Mouse (Mus musculus): ENCODE results near the gene Srarp. TPM values are rescaled to one million over a fixed set of nuclear protein-coding genes. Genes with fewer than 3 reads are reported as not detected.

The Srarp gene
- polyA plus RNA-seq, 1 experiment from 2014 or later: not detected

DNA sequence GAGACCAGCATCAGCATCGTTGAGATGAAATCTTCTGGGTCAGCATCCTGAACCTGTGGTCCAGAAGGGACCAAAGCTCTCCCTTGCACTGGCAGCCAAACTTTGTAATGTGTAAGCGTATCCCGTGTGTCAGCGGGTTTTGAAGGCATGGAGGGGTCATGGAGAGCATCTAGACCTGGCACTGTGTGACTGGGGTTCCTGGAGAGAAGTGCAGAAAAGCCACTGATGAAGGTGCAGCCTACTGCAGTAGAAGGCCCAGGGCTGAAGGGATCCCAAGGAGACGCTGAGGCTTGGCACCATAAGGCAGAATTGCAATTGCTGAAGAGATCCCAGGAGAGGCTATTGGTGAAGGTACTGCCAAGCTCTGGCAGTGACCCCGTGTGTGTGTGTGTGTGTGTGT is 6.5 kb downstream of the Srarp start:
- Histone ChIP-seq H3K4me1 (ENCODE audit: insufficient read depth, low read length) (peaks cover 19% of the 10 kb centered on the region), H3K9ac (replicated peaks; ENCODE audit: low read length) (no peak overlapping the region), H3K36me3 (ENCODE audit: insufficient read depth, low read length) (no peaks in the 10 kb centered on the region), H3K27ac (ENCODE audit: low read length) (no peak overlapping the region), H3K27me3 (ENCODE audit: insufficient read depth, low read length) (no peaks in the 10 kb centered on the region), H3K4me3 (ENCODE audit: low read length) (no peak overlapping the region), H3K9me3 (ENCODE audit: low read length) (no peaks in the 10 kb centered on the region), H3K4me2 (replicated peaks; ENCODE audit: low read depth, low read length) (no peak overlapping the region)
- 81% methylated on average over 6 of the region's 6 CpGs for WGBS
- ATAC-seq (ENCODE audit: low FRiP score, low TSS enrichment): no peak

DNA sequence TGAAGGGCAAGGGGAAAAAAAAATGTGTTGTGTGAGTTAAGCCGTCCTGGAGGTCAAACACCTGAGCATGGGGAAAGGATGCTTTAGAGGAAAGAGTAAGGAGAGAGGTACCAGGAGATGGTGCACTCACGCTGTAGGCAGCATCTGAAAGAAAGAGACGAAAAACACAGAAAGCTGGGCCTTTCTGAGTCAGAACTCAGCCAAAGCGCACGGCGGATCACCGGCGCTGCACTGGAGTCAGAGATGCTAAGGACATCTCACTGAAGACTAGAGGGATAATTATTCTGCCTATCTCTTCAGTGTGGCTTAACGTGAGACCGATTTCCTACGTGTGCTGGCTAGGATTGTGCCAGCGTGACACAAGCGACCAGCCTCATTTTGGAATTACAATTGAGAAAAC is 8.0 kb downstream of the Srarp start:
- no peak for ATAC-seq (ENCODE audit: low FRiP score, low TSS enrichment)
- WGBS: 85% methylated on average over 13 of the region's 13 CpGs

DNA sequence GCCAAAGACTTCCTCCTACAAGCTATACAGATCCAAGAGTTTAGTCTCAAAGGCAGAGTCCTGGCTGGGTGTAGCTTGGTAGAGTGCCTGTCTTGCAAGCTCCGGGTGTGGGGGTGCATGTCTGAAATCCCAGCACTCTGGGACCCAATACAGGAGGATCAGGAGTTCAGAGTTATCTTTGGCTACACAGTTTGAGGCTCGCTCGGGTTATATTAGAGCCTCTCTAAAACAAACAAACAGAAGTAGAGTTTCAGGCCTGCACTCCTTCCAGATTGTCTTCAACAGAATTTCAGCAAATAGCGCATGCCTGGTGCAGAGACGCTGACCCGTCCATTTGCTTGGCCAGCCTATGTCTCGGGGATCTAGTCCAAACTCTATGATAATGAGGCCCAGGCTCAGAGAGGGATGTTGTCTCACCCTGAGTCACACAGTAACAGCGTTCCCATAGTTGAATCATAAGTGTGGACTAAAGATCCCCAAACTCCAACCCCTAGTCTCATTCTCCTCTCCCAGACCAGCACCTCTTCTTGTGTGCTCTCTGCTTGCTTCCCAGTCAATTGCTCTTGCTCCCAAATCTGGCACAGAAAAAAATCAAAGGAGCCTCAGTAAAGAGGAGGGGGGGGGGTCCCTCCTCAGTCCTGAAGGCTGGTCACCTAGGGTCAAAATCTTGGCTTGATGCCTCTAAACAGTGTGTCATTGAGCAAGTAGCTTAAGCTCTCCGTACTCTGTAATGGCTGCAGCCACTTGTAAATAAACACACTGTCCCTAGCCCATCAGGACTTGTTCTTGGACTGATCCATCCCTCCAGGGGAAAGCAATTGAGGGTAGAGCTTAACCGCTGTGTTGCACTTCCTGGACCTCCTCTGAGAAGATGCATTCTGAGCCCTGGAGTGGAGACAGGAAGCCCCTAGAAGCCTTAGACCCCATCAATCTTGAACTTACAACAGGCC is 8.8 kb downstream of the Srarp start:
- ATAC-seq (ENCODE audit: low FRiP score, low TSS enrichment): no peak
- H3K36me3 ChIP-seq (ENCODE audit: insufficient read depth, low read length): no peaks in the 10 kb centered on the region
- H3K4me2 ChIP-seq (replicated peaks; ENCODE audit: low read depth, low read length): no peak overlapping the region
- peaks cover 19% of the 10 kb centered on the region for H3K4me1 ChIP-seq (ENCODE audit: insufficient read depth, low read length)
- H3K27ac ChIP-seq (ENCODE audit: low read length): peak overlapping the region; percentile 58; the same call in 1 of the 2 replicates
- 70% methylated on average over 10 of the region's 10 CpGs for WGBS
- H3K9ac ChIP-seq (replicated peaks; ENCODE audit: low read length): no peak overlapping the region
- H3K9me3 ChIP-seq (ENCODE audit: low read length): no peaks in the 10 kb centered on the region
- no peaks in the 10 kb centered on the region; the same call in 1 of the 2 replicates for H3K27me3 ChIP-seq (ENCODE audit: insufficient read depth, low read length)
- no peak overlapping the region for H3K4me3 ChIP-seq (ENCODE audit: low read length)

More for the DNA sequence above, 8.0 kb downstream of the Srarp start:
- Histone ChIP-seq H3K4me2 (replicated peaks; ENCODE audit: low read depth, low read length) (no peak overlapping the region), H3K27me3 (ENCODE audit: insufficient read depth, low read length) (no peaks in the 10 kb centered on the region), H3K4me3 (ENCODE audit: low read length) (no peak overlapping the region), H3K36me3 (ENCODE audit: insufficient read depth, low read length) (no peaks in the 10 kb centered on the region), H3K9me3 (ENCODE audit: low read length) (no peaks in the 10 kb centered on the region), H3K27ac (ENCODE audit: low read length) (no peak overlapping the region), H3K9ac (replicated peaks; ENCODE audit: low read length) (no peak overlapping the region), H3K4me1 (ENCODE audit: insufficient read depth, low read length) (peaks cover 19% of the 10 kb centered on the region)

DNA sequence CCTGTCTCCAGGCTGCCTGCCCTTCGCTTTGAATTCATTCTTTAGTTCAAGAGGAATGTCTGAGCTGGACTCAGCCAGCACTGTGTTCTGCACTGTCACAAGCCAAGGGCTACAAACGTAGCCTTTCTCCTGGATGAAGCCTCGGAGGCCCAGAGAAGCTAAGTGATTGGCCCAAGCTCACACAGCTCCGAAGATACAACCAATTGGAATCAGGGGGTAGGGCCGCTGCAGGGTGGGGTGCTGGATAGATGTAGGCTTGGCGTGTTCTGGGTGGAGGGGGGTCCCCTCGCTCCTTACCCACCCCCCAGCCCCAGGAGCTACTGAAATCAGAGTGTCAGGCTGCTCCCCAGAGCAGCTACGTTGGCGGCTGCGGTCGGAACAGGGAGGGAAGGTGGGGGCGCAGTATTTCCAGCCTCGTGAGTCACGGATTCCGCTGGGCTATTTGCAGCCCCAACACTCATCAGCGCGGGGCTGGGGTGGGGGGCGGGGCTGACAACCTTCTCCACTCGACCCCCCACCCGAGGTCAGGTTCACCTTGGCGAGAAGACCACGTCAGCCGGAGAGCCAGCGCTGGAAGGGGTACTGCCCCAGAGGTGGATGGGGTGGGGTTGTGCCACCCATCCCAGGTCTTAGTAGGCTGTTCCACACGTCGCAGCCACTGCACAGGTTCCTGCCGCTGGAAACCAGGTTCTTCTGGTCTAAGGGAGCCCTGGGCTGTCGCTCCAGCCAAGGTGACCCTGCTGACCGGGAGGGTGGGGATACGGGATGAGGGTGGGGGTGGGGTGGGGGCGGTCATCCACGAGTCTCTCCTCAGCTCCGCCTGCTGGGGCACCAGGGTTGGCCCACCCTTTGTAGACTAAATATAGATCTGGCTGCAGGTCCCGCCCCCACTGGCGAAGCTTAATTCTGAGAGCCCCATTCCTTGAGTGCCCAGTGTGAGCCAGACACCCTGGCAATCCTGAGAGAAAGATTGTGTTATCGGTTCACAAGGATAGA is 10.1 kb downstream of the Srarp start:
- ATAC-seq (ENCODE audit: low FRiP score, low TSS enrichment): peak; percentile 85
- WGBS: 4% methylated on average over 36 of the region's 36 CpGs
- peak overlapping the region; percentile 42 for H3K4me3 ChIP-seq (ENCODE audit: low read length)
- H3K36me3 ChIP-seq (ENCODE audit: insufficient read depth, low read length): no peaks in the 10 kb centered on the region
- no peaks in the 10 kb centered on the region for H3K9me3 ChIP-seq (ENCODE audit: low read length)
- H3K27ac ChIP-seq (ENCODE audit: low read length): peak overlapping the region; percentile 58
- H3K4me1 ChIP-seq (ENCODE audit: insufficient read depth, low read length): peaks cover 30% of the 10 kb centered on the region
- peak overlapping the region; percentile 73 for H3K4me2 ChIP-seq (replicated peaks; ENCODE audit: low read depth, low read length)
- H3K9ac ChIP-seq (replicated peaks; ENCODE audit: low read length): peak overlapping the region; percentile 35
- no peaks in the 10 kb centered on the region; the same call in 1 of the 2 replicates for H3K27me3 ChIP-seq (ENCODE audit: insufficient read depth, low read length)

DNA sequence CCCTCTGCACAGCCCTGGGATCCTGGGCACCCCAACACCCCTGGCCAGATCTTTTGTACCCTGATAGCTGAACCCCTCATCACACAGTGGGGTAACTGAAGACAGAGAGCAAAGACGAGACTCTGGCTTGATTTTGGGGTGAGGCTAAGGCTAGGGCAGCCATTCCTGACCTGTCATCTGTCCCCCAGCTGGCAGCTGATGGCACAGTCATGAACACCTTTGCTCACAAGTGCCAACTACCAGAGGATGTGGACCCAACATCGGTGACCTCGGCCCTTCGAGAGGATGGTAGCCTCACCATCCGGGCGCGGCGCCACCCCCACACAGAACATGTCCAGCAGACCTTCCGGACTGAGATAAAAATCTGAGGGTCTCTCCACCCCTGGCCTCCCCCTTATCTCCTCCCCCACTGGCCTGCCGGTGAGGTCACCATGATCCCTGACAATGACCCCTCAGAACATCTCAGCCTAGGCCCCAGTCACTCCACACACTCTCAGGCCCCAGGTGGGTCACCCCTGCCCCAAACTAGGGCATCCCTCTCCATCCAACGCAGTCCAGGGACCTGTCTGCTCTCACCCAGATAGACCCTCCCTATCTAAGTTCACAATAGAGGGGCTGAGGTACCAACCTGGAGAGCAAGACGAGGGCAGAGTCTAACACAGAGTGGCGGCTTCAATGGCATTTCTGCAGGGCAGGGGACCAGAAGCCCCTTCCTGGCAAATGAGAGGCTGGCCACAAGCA is 12.0 kb downstream of the Srarp start:
- Histone ChIP-seq H3K27me3 (ENCODE audit: insufficient read depth, low read length) (no peaks in the 10 kb centered on the region; the same call in 1 of the 2 replicates), H3K4me1 (ENCODE audit: insufficient read depth, low read length) (peaks cover 46% of the 10 kb centered on the region), H3K4me2 (replicated peaks; ENCODE audit: low read depth, low read length) (no peak overlapping the region), H3K4me3 (ENCODE audit: low read length) (no peak overlapping the region), H3K9ac (replicated peaks; ENCODE audit: low read length) (no peak overlapping the region), H3K9me3 (ENCODE audit: low read length) (no peaks in the 10 kb centered on the region), H3K36me3 (ENCODE audit: insufficient read depth, low read length) (no peaks in the 10 kb centered on the region), H3K27ac (ENCODE audit: low read length) (no peak overlapping the region)
- no peak for ATAC-seq (ENCODE audit: low FRiP score, low TSS enrichment)
- WGBS: 82% methylated on average over 13 of the region's 13 CpGs

DNA sequence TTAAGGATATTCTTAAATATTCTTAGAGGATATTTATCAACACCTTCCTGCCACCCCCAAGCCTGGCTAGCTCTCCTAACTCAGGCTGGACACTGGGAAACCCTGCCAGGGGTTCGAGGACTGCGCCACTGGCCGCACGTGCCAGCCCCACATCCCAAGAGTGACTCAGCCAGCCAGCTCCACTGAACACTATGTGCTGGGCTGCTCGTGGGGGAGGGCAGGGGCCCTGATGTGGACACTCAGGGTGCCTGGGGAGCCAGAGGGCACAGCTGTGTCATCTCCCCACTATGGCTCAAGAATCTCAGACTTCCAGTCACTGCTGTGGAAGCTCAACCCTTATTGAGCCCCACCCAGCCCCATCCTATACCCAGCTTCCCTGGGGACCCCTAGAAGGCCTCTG is 12.6 kb downstream of the Srarp start:
- WGBS: 80% methylated on average over 5 of the region's 5 CpGs
- no peak overlapping the region for H3K4me3 ChIP-seq (ENCODE audit: low read length)
- H3K4me1 ChIP-seq (ENCODE audit: insufficient read depth, low read length): peaks cover 46% of the 10 kb centered on the region
- H3K4me2 ChIP-seq (replicated peaks; ENCODE audit: low read depth, low read length): no peak overlapping the region
- no peak overlapping the region for H3K27ac ChIP-seq (ENCODE audit: low read length)
- ATAC-seq (ENCODE audit: low FRiP score, low TSS enrichment): no peak
- H3K9me3 ChIP-seq (ENCODE audit: low read length): no peaks in the 10 kb centered on the region
- H3K36me3 ChIP-seq (ENCODE audit: insufficient read depth, low read length): no peaks in the 10 kb centered on the region
- H3K9ac ChIP-seq (replicated peaks; ENCODE audit: low read length): no peak overlapping the region
- no peaks in the 10 kb centered on the region; the same call in 1 of the 2 replicates for H3K27me3 ChIP-seq (ENCODE audit: insufficient read depth, low read length)

DNA sequence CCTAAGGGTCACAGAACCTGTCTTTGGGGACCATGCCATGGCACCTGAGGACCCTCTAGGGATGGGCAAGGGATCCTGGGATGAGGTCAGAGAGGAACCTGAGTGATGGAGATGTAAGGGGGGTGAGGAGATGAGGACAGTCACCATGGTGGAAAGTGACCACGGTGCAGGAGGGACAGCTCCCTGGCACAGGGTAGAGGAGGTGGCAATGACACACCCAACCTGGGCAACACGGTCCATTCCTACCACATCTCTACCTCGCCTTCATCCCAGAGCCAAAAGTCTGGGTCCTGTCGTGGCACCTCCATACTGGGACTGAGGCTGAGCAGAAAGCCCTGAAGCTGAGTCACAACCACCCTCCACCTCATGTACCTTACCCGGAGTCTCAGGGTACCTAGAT is 13.1 kb downstream of the Srarp start:
- Histone ChIP-seq H3K27me3 (ENCODE audit: insufficient read depth, low read length) (no peaks in the 10 kb centered on the region; the same call in 1 of the 2 replicates), H3K27ac (ENCODE audit: low read length) (no peak overlapping the region), H3K4me1 (ENCODE audit: insufficient read depth, low read length) (peaks cover 46% of the 10 kb centered on the region), H3K4me2 (replicated peaks; ENCODE audit: low read depth, low read length) (no peak overlapping the region), H3K9me3 (ENCODE audit: low read length) (no peaks in the 10 kb centered on the region), H3K9ac (replicated peaks; ENCODE audit: low read length) (no peak overlapping the region), H3K4me3 (ENCODE audit: low read length) (no peak overlapping the region), H3K36me3 (ENCODE audit: insufficient read depth, low read length) (no peaks in the 10 kb centered on the region)
- 76% methylated on average over 5 of the region's 5 CpGs for WGBS
- ATAC-seq (ENCODE audit: low FRiP score, low TSS enrichment): no peak

DNA sequence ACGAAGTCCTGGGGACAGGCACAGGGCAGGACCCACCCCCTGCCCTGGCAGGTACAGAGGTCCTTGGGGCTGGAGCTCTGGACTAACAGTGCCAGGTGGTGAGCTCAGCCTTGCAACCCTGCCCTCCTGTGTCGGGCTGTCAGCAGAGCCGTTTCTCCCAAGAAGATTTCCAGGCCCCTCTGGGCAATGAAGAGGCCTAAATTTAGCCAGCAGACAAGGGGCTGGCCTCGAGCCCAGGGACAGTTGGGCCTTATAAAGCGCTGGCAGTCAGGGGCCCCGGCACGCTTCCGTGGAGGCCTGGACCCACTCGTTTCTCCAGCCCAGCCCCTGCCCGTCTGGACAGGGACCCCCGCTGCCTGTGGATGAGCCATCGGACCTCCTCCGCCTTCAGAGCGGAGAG is 14.5 kb downstream of the Srarp start:
- no peak overlapping the region for H3K4me3 ChIP-seq (ENCODE audit: low read length)
- no peaks in the 10 kb centered on the region for H3K36me3 ChIP-seq (ENCODE audit: insufficient read depth, low read length)
- H3K9ac ChIP-seq (replicated peaks; ENCODE audit: low read length): peak overlapping the region; percentile 48
- no peaks in the 10 kb centered on the region; the same call in 1 of the 2 replicates for H3K27me3 ChIP-seq (ENCODE audit: insufficient read depth, low read length)
- ATAC-seq (ENCODE audit: low FRiP score, low TSS enrichment): no peak
- WGBS: 44% methylated on average over 14 of the region's 14 CpGs
- no peak overlapping the region for H3K4me2 ChIP-seq (replicated peaks; ENCODE audit: low read depth, low read length)
- H3K4me1 ChIP-seq (ENCODE audit: insufficient read depth, low read length): peaks cover 39% of the 10 kb centered on the region
- H3K9me3 ChIP-seq (ENCODE audit: low read length): no peaks in the 10 kb centered on the region
- H3K27ac ChIP-seq (ENCODE audit: low read length): no peak overlapping the region

DNA sequence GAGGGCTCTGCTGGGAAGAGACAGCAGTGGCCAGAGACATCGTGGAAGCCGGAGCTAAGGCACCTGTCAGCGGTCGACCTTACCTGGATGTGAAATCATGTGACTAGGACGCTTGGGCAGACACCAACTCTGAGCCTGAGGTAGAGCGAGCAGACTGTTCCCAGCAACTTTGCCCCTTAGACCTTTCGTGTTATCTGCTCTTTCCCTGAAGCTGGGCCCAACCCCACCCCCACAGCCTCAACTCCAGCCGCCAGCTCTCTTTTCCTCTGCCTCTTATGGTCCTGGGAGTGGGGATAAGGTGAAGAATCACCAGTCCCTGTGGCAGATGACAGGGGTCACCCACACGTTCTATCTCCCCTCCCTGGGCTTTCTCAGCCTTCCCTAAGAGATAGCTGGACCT is 15.0 kb downstream of the Srarp start:
- no peak overlapping the region for H3K4me3 ChIP-seq (ENCODE audit: low read length)
- no peaks in the 10 kb centered on the region for H3K9me3 ChIP-seq (ENCODE audit: low read length)
- H3K36me3 ChIP-seq (ENCODE audit: insufficient read depth, low read length): no peaks in the 10 kb centered on the region
- H3K4me1 ChIP-seq (ENCODE audit: insufficient read depth, low read length): peaks cover 35% of the 10 kb centered on the region
- 58% methylated on average over 9 of the region's 9 CpGs for WGBS
- peak overlapping the region; percentile 48; the same call in 1 of the 2 replicates for H3K9ac ChIP-seq (replicated peaks; ENCODE audit: low read length)
- H3K4me2 ChIP-seq (replicated peaks; ENCODE audit: low read depth, low read length): no peak overlapping the region
- H3K27ac ChIP-seq (ENCODE audit: low read length): no peak overlapping the region
- no peak for ATAC-seq (ENCODE audit: low FRiP score, low TSS enrichment)
- H3K27me3 ChIP-seq (ENCODE audit: insufficient read depth, low read length): no peaks in the 10 kb centered on the region; the same call in 1 of the 2 replicates

Measured in kidney, embryonic 16.5 days (tissue).